Mouse (Mus musculus) CD4-positive, CD25-positive, alpha-beta regulatory T cell (primary cell): ENCODE measurements around the gene Parp12. TPM values are rescaled to one million over a fixed set of nuclear protein-coding genes. Genes with fewer than 3 reads are reported as not detected.

Source experiments
- polyA plus RNA-seq: library from polyadenylated mRNA; unstranded; fragments of 100-300 nt; shearing (Covaris generic); gene quantifications from one replicate; pipeline ENCODE4 v1.2.1, GENCODE M21; 2017

Parp12 gene
- 11.7 TPM for polyA plus RNA-seq

GRCm38 (mm10) chr6:39117584-39118455 lies at the start of gene Parp12:
Gene Parp12, minus strand, starts transcription at chr6:39118349.

Other genes with a start within 250 kb of the Parp12 start
- gene Tbxas1, start 242.9 kb downstream of the Parp12 start, polyA plus RNA-seq, result 0.45 TPM
- 46.4 TPM for gene Hipk2, start 242.2 kb downstream of the Parp12 start, polyA plus RNA-seq
- 33.9 TPM for gene Kdm7a, start 88.4 kb upstream of the Parp12 start, polyA plus RNA-seq